Mouse (Mus musculus) kidney, embryonic 16.5 days (tissue): ENCODE results near the gene Disp2. TPM values are rescaled to one million over a fixed set of nuclear protein-coding genes. Genes with fewer than 3 reads are reported as not detected.

ENCODE experiments used
- ATAC-seq: fragments of 200-750 bp; cut with Nextera tagmentation; 2 replicates; pipeline ENCODE4 v1.8.0; 2017; ENCODE audit warnings: moderate TSS enrichment; ENCODE audit not compliant: low FRiP score, low TSS enrichment
- H3K27ac ChIP-seq: fragments of 300-500 bp; sonication (generic); 2 replicates; pipeline ENCODE4 v1.5.1; 2014; ENCODE audit warnings: low read length
- H3K27me3 ChIP-seq: fragments of 300-500 bp; sonication (generic); 2 replicates; pipeline ENCODE4 v1.6.1; 2014; ENCODE audit warnings: low read length, control low read depth, mixed read lengths; ENCODE audit not compliant: insufficient read depth
- H3K36me3 ChIP-seq: fragments of 300-500 bp; sonication (generic); 2 replicates; pipeline ENCODE4 v1.6.1; 2014; ENCODE audit warnings: low read length, control low read depth, mixed read lengths; ENCODE audit not compliant: insufficient read depth
- H3K4me1 ChIP-seq: fragments of 300-500 bp; sonication (generic); 2 replicates; pipeline ENCODE4 v1.6.1; 2014; ENCODE audit warnings: low read length, control low read depth, mixed read lengths; ENCODE audit not compliant: insufficient read depth
- H3K4me2 ChIP-seq: fragments of 300-500 bp; sonication (generic); replicated peaks from 2 replicates; pipeline ENCODE4 v1.6.1; 2014; ENCODE audit warnings: low read depth, low read length
- H3K4me3 ChIP-seq: fragments of 300-500 bp; sonication (generic); 2 replicates; pipeline ENCODE4 v1.5.1; 2014; ENCODE audit warnings: mild to moderate bottlenecking, low read length
- H3K9ac ChIP-seq: fragments of 300-500 bp; sonication (generic); replicated peaks from 2 replicates; pipeline ENCODE4 v1.6.1; 2014; ENCODE audit warnings: low read length
- H3K9me3 ChIP-seq: fragments of 300-500 bp; sonication (generic); 2 replicates; pipeline ENCODE4 v1.6.1; 2016; ENCODE audit warnings: low read length, control low read depth
- WGBS: fragments of 180-500 bp; shearing (Covaris S2); extraction: QIAGEN DNeasy Blood & Tissue Kit; methylation state at CpG from one replicate; pipeline ENCODE4 v1.1.7; 2014; 5-methylcytosine and 5-hydroxymethylcytosine counted together
- polyA plus RNA-seq: library from polyadenylated mRNA; unstranded; fragments of >200 nt; fragmentation: Nextera tagmentation; extraction: Ambion mirVana; gene quantifications from 2 replicates; pipeline ENCODE4 v1.2.1, GENCODE M21; 2015

Disp2 gene
- polyA plus RNA-seq, 1 experiment from 2014 or later: 0.46 TPM

DNA sequence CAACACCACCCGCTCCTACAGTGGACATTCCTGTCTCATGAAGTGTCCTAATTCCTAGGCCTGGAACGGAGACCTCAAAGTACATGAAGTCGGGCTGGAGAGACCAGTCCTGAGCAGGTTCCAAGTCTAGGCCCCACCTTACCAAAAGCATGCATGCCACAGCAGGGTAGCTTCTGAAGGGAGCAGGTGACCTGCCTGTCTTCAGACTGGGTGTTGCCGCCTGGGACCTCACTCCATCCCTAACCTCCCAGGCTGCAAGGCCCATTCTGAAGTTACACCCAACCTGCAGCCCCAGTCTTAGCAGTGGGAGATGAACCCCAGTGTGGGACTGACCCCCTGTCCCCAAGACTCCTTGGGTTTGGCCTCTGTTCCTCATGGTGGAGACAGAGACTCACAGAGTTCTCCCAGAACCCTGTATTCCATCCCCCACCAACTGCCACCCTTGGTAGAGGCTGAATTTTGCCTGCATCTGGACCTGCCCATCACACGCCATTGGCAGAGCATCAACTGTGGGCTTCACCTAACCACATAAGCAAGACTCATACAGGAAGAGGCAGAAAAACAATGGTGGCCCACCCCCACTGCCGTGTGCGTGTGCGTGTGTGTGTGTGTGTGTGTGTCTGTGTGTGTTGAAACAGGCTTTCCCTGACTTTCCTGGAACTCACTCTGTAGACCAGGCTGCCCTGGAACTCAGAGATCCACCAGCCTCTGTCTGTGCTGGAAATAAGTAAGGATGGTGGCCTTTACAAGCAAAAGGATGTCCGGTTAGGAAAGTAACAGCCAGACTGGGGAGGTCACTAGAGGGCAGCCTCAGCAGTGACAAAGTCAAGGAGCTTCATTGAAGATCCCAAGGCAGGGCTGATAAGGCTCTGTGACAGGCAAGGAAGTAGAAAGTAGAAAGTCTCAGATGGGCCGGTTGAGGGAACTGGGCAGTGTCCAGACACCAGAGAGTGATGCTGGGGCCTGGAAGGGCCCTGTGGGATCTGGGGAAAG, 13.2 kb upstream of the Disp2 start:
- WGBS: 73% methylated on average over 10 of the region's 10 CpGs
- ATAC-seq: no peak
- Histone ChIP-seq H3K4me2 (no peak overlapping the region), H3K9me3 (no peaks in the 10 kb centered on the region; the same call in 1 of the 2 replicates), H3K27me3 (no peaks in the 10 kb centered on the region), H3K4me3 (no peak overlapping the region), H3K9ac (no peak overlapping the region), H3K36me3 (no peaks in the 10 kb centered on the region), H3K27ac (no peak overlapping the region), H3K4me1 (peaks cover 27% of the 10 kb centered on the region)

DNA sequence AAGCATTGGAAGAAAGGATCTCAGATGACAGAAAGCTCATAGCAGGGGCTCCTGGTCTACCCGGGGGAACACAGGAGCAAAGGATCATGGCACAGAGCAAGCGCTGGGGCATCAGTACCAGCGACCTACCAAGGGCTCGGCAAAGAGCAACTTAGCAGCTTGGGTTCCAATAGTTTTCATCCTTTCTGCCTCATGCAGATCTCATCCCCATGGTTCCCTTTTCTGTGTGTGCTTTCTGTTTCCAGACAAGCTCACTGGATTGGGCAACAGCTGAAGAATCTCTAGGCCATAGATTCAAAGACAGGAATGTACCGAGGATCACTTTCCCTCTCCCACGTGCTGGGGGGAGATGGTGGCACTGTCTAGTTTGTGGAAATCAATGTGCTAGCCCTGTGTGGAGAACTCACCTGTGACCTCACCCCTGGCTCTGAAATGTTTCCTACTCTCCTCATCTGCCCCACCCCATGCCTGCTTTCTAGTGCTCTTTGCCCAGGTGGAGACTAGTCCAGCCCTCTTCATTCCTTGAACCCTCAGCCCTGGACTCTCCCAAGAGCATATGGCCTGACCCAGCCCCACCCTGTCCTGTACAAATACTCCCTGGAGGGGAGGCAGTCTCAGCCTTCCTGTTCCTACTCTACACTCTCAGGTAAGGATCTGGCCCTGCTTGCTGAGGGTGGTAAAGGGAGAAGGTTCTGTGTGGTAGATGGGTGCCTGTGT, 7.2 kb upstream of the Disp2 start, which contains the start of gene Phgr1:
Phgr1 (plus strand) TSS at position 612 of the 717 bp plus-strand sequence.
- 71% methylated on average over 6 of the region's 6 CpGs for WGBS
- peak; percentile 39; the same call in 1 of the 2 replicates for ATAC-seq
- H3K4me3 ChIP-seq: no peak within 1 kb of the TSS

DNA sequence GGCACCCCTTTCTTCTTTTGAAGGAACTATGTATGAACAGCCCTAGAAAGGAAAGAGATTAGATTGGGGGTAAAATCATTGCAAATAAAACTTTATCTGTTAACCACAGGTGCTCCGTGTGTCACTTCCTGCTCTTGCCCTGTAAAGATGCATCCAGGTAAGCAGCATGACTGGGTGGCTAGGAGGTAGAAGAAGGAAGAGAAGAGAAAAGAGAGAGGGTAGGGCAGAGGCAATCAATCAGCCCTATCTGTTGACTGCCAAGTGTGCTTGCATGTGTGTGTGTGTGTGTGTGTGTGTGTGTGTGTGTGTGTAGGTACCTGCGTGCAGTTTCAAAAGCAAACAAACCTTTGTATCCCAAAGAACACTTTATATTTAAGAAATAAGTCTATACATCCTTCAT, 5.0 kb upstream of the Disp2 start:
- 83% methylated on average over 2 of the region's 2 CpGs for WGBS
- H3K36me3 ChIP-seq: no peaks in the 10 kb centered on the region
- H3K27ac ChIP-seq: no peak overlapping the region
- H3K27me3 ChIP-seq: no peaks in the 10 kb centered on the region
- no peak for ATAC-seq
- H3K9ac ChIP-seq: no peak overlapping the region
- H3K4me2 ChIP-seq: no peak overlapping the region
- no peaks in the 10 kb centered on the region; the same call in 1 of the 2 replicates for H3K9me3 ChIP-seq
- peaks cover 4% of the 10 kb centered on the region for H3K4me1 ChIP-seq
- H3K4me3 ChIP-seq: no peak overlapping the region

More for the DNA sequence above, 7.2 kb upstream of the Disp2 start, which contains the start of gene Phgr1:
- Histone ChIP-seq H3K4me1 (no peaks in the 10 kb centered on the region), H3K36me3 (no peaks in the 10 kb centered on the region), H3K9me3 (no peaks in the 10 kb centered on the region; the same call in 1 of the 2 replicates), H3K27ac (no peak within 1 kb of the TSS), H3K4me2 (no peak within 1 kb of the TSS), H3K27me3 (no peaks in the 10 kb centered on the region), H3K9ac (no peak within 1 kb of the TSS)

DNA sequence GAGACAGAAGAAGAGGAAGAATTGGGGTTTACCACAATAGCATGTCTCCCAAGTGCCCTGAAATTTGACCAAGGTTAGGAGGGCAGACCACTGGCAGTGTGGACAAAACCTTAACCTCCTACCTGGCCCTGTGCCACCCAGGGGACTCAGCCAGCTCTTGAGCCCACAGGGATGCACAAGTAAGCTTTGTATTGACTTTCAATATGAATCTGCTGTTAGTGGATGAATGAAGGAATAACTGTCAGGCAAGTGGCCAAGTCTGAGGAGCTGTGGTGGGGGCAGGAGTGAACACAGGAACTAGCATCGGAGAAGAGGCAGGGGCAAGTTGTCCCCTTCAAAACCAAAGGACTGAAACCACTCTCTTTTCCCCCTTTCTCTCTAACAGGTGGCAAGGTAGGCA, 4.1 kb upstream of the Disp2 start:
- 50% methylated on average over 1 of the region's 1 CpGs for WGBS
- Histone ChIP-seq H3K4me3 (no peak overlapping the region), H3K9me3 (no peaks in the 10 kb centered on the region), H3K9ac (no peak overlapping the region), H3K27me3 (0 out of 2 replicates have a peak, but pooled peaks cover 4% of the 10 kb centered on the region), H3K36me3 (no peaks in the 10 kb centered on the region), H3K4me2 (no peak overlapping the region), H3K4me1 (peaks cover 4% of the 10 kb centered on the region), H3K27ac (no peak overlapping the region)
- no peak for ATAC-seq

DNA sequence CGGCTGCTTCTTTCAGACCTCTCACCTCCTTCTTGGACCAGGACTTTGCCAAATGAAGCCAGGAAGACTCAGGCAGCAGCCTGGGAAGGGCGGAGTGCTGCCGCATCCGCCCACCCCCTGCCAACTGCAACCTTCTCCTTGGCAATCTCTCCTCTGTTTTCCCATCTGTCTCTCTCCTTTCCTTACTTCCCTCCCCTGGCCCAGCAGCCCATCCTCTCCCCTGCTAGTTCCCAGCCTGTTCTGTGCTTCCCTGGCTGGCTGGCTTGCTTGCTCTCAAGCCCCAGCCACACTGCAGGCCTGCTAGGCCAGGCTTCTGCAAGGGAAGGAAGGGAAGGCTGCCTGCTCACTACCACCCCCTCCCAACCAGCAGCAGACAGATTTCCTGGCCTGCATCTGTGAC, 3.7 kb upstream of the Disp2 start:
- H3K9me3 ChIP-seq: no peaks in the 10 kb centered on the region
- 0 out of 2 replicates have a peak, but pooled peaks cover 5% of the 10 kb centered on the region for H3K27me3 ChIP-seq
- H3K27ac ChIP-seq: no peak overlapping the region
- H3K4me1 ChIP-seq: peaks cover 4% of the 10 kb centered on the region
- H3K4me2 ChIP-seq: no peak overlapping the region
- H3K4me3 ChIP-seq: no peak overlapping the region
- WGBS: 85% methylated on average over 3 of the region's 4 CpGs
- ATAC-seq: no peak
- no peaks in the 10 kb centered on the region for H3K36me3 ChIP-seq
- no peak overlapping the region for H3K9ac ChIP-seq

DNA sequence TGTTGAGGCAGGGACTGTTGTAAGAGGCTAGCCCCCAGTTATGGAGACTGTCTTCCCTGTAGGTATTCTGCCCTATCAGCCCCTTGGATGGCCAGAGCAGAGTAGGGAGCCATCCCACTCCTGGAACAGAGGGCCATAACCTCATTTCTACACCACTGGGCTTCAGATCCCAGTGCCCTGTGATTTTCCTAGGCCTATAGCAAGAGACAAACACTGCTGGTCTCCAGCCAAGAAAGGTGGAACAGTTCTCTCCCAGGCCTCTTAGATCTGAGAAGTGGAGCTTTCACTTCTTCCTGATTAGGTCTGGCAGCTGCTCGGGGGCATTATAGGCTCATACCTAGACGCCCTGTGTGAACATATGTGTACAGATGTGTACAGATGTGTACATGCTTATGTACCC, 3.2 kb upstream of the Disp2 start:
- Histone ChIP-seq H3K27me3 (peaks cover 10% of the 10 kb centered on the region; the same call in 1 of the 2 replicates), H3K4me3 (no peak overlapping the region), H3K9me3 (no peaks in the 10 kb centered on the region), H3K4me1 (peaks cover 4% of the 10 kb centered on the region), H3K4me2 (no peak overlapping the region), H3K36me3 (no peaks in the 10 kb centered on the region), H3K27ac (no peak overlapping the region), H3K9ac (no peak overlapping the region)
- no peak for ATAC-seq
- 81% methylated on average over 2 of the region's 2 CpGs for WGBS

DNA sequence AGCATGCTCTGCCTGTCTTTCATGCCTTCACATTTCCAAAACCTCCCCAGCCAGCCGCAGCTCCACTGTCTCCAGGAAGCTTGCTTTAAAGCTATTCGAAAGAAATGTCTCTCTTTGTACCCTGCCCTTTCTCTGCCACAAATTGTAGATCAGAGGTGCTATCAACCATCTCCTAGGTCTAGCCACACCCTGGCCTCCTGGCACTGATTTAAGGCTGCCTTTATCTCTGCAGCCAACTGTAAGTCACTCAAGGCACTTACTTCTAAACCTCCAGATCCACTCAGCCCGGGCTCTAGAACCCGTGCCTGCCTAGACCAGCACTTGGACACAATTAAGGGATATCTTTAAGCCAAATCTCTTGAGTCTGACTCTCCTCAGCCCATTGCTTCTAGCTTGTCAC, 1.1 kb upstream of the Disp2 start:
- no peak overlapping the region for H3K4me2 ChIP-seq
- WGBS: 64% methylated on average over 4 of the region's 4 CpGs
- H3K9me3 ChIP-seq: no peaks in the 10 kb centered on the region
- peaks cover 10% of the 10 kb centered on the region; the same call in 1 of the 2 replicates for H3K27me3 ChIP-seq
- H3K36me3 ChIP-seq: no peaks in the 10 kb centered on the region
- H3K27ac ChIP-seq: no peak overlapping the region
- H3K9ac ChIP-seq: no peak overlapping the region
- no peak overlapping the region for H3K4me3 ChIP-seq
- H3K4me1 ChIP-seq: peaks cover 4% of the 10 kb centered on the region
- no peak for ATAC-seq

DNA sequence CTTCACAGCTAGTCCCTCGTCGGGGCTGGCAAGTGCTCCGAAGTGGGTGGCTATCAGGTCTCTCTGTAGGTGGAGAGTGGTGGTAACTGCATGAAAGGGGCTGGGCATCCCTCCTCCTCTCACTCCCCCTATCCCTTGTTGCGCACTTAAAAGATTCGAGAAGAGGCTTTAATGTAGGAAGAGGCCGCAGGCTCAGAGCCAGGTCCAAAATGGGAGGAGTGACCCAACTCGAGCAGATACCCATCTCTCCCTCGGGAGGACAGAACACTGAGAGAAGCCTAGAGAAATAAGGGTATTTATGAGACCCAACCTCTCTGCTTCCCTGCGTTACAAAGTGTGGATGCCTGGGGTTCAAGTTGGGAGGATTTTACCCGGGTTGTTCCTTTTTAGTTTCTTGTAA, 454 bp upstream of the Disp2 start:
- 5% methylated on average over 10 of the region's 10 CpGs for WGBS
- peak overlapping the region; percentile 7; the same call in 1 of the 2 replicates for H3K9ac ChIP-seq

DNA sequence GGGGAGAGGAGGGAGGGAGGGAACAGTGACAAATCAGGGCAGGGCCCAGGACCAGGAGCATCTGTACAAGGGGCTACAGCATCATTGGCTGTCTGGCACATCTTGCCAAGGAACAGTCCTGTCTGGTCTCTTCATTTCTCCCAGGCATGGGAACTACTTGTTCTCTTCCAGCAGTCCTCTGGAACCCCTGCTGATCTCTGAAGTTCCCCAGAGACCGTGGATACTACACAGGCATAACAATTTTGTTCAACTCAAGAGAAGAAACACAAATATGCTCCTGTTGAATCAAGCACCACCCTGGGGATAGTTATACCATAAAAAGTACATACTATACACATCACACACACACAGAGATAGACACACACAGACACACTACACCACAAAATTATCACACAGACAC, 1.6 kb downstream of the Disp2 start:
- peaks cover 10% of the 10 kb centered on the region; the same call in 1 of the 2 replicates for H3K27me3 ChIP-seq
- no peaks in the 10 kb centered on the region for H3K36me3 ChIP-seq
- no peaks in the 10 kb centered on the region for H3K9me3 ChIP-seq
- H3K4me3 ChIP-seq: no peak overlapping the region
- no peak overlapping the region for H3K9ac ChIP-seq
- WGBS: 46% methylated on average over 1 of the region's 1 CpGs
- H3K4me2 ChIP-seq: no peak overlapping the region
- H3K27ac ChIP-seq: no peak overlapping the region
- peaks cover 4% of the 10 kb centered on the region for H3K4me1 ChIP-seq
- no peak for ATAC-seq

More for the DNA sequence above, 454 bp upstream of the Disp2 start:
- peaks cover 4% of the 10 kb centered on the region for H3K4me1 ChIP-seq
- H3K4me2 ChIP-seq: peak overlapping the region; percentile 61
- ATAC-seq: no peak
- no peak overlapping the region for H3K27ac ChIP-seq
- no peaks in the 10 kb centered on the region for H3K9me3 ChIP-seq
- H3K4me3 ChIP-seq: peak overlapping the region; percentile 41
- H3K27me3 ChIP-seq: peaks cover 10% of the 10 kb centered on the region; the same call in 1 of the 2 replicates
- H3K36me3 ChIP-seq: no peaks in the 10 kb centered on the region
